Mouse (Mus musculus): ENCODE data around the gene Ddr2.

Gene Ddr2

DNA sequence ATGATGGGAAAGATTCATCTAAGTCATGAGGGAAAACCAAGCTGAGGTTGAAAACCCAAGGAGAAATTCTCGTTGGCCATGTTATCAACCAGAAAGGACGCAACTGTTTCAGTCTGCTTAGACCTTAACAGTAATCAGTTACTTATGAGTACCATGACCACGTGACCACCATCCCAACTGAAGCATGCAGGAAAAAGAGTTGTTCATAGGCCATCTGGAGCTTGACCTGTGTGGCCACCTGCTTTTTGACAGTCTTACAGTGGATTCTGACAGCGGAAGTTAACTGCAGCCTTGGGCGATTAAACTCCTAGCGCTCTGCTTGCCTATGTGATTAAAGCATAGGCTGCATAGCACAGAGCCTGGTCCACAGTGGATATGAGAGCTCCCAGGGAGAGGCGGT is 23.9 kb downstream of the Ddr2 start:
- DNase-seq = no peak

DNA sequence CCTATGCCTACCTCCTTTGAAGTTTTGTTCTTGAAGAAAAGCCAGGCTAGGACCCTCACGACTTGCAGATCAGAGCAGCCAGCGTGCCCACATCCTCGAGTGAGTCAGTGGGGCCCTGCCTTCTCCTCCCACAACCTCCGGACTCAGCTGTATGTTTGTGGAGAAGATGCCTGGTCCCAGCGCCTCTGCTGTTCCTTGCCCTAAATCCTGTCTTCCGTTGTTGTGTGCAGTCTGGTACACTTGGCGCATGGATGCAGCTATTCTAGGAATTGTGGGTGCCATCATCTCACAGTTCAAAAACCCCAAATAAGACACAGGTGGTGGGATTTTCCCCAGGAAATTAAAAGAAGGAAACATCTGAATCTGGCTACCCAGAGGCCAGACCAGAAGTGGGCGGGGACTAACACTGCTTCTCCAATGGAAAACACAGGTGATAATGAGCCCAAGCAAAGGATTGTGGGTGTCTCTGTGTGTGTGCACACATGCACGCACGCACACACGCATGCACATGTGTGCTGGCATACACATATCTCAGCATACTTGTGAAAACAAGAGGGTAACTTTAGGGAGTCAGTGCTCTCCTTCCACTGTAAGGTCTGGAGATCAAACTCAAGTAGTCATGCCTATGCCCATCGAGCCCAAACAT is 26.3 kb downstream of the Ddr2 start:
- DNase-seq = no peak

DNA sequence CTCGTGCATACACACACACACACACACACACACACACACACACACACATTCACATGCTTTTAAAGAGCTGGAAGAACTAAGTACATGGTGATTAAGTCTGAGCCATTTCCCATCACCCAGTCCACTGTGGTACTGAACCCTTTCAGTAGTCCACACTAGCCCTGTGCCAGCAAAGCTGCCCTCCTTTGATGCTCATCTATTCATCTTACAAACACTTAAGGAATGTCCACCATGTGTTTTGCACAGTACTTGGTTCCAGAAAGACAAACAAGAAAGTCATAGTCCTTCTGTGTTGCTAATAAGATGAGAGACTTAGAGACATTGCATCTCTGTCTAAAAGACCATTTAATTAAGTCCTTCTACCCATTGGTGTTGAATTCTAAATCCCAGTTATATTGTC is 29.7 kb downstream of the Ddr2 start:
- DNase-seq = no peak

DNA sequence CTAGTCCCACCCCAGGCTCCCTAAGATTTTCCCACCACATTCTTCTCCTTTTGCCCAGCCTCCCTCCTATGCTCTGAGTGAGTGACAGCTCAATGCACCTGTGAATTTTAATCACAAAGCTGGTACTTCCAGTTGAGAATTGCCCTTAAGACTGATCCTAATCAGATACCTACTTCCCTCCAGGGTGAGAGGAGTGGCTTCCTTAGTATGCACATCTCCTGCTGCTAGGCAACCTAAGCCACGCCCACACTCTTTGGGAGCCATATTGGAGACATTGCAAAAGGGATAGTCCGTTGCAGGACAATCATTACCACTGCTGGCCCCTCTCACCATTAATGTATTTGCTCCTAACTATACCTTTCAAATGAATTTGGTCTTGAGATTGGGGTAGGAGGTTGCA is 31.1 kb downstream of the Ddr2 start:
- no peak for DNase-seq

- DNase-seq = no peak
Measured at GRCm38 (mm10) chr1:170076339-170076738, 34.2 kb downstream of the Ddr2 start.

DNA sequence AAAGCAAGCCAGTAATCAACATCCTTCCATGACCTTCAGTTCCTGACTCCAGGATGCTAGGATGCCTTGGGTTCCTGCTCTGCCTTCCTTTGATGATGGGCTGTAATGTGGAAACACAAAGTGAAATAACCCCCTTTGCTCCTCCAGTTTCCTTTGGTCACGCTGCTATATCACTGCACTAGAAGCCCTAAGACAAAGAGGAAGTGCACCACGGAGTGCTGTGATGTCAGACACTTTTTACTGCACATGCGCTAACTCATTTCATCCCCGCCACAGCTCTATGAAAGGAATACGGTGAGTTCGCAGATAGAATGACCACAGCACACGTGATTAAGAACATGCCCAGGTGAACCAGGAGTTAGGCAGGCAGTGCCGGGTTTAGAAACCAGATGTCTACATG is 36.8 kb downstream of the Ddr2 start:
- DNase-seq = no peak

DNA sequence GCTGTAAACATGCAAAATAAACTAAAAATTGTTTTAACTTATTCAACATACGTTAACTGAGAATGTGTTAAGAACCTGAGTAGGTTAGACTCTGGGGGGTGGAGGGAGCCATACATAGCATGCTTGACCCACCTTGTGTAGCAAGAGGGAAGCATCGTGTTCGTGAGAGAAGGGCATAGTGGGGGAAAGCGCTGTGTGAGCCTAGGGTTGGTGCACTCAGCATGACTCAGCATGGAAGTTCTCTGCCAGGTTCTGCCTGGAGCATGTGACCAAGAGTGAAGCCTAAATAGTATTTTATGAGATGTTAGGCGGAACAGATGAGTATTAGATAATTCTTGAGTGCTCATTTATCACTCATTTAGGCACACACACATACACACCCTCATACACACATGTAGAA is 41.4 kb downstream of the Ddr2 start:
- DNase-seq = no peak

- DNase-seq = no peak
Measured at GRCm38 (mm10) chr1:170065931-170066330, 44.6 kb downstream of the Ddr2 start.

DNA sequence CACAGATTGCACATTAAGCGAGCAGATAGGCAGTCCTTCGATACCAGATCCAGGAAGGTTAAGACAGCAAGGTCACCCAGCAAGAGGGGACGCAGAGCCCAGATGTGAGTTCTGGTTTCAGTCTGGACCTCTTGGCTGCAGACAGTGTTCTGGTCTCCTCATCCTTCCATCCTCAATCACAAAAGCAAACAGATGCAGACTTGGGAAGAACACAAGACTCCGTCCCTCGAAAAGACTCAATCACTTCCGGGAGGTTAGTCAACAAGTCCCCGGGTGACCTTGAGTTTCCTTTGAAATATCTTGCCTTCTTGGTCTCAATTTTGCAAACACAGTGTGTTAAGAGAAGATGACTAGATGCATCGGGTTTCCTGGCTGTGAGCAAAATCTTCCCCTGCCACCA is 45.6 kb downstream of the Ddr2 start:
- no peak for DNase-seq

DNA sequence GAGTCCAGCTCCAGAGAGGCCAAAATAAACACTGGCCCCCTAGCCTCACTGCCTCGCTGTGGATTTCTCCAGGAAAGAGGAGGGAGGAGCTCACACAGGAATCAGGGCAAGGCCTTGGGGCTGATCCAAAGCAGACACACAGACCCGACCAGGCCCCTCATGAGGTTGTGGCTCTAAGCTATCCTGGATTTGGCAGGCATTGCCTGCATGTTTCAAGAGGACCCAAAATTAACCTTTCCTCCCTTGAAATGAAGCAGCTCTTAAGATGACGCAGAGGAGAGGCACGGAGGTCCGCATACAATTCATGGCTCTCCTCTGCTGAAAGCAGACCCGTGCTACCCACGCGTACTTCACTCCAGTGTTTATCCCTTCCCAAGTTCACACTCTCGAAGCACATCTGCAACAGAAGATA is 46.5 kb downstream of the Ddr2 start:
- DNase-seq = no peak

- no peak for DNase-seq
Measured at GRCm38 (mm10) chr1:170060214-170060613, 50.3 kb downstream of the Ddr2 start.

DNA sequence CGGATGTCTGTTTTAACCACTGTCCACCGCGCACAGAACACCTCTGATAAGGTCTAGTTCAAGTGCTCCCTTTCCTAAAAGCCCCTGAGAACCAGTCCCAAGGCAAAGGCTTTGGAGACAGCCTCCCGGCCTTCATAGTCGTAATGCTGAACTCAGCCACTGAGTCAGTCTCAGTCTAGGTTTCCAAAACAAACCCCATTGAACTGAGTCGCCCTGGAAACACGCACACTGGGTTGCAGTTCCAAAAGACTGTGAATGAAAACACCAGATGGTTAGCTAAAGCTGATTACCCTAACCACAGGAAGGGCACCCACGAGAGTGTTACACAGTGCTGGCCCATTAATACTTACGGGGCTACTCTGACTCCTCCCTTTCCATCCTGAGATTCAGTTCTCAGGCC is 51.2 kb downstream of the Ddr2 start:
- DNase-seq = no peak

DNA sequence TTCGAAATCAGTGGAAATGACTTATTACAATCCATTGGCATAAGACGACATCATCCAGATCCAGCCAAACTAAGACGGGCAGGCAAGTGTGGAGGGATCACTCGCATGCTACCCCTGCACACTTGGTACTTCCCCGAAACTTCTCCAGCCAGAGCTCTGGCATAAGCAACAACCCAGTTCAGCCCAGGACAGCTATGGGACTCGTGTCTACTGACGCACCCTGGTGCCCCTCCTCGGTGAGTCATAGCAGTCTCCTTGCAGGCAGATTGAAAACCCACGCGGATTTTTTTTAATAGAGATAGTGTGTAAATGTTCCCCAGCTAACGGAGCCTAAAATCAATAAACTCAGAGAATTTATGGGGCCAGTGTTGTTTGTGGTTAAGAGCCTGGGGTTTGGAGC is 52.5 kb downstream of the Ddr2 start:
- DNase-seq = no peak

DNA sequence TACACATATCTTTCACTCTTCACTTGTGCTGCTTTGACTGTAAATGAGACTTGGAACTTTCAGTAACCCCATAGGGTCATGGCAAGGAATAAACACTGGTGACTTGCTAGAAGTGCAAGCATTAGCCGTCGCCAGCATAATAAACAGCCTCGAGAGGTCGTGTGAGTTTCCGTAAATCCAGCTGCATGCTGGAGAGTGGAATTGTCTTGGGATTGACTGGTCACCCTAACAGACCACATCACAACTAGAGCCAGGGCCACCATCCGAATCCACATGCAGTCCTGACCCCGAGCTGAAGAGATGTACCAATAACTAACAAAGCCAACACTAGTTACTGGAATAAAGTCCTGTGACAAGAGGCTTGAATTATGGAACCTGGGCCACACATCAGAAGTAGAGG is 53.0 kb downstream of the Ddr2 start:
- DNase-seq = no peak

DNA sequence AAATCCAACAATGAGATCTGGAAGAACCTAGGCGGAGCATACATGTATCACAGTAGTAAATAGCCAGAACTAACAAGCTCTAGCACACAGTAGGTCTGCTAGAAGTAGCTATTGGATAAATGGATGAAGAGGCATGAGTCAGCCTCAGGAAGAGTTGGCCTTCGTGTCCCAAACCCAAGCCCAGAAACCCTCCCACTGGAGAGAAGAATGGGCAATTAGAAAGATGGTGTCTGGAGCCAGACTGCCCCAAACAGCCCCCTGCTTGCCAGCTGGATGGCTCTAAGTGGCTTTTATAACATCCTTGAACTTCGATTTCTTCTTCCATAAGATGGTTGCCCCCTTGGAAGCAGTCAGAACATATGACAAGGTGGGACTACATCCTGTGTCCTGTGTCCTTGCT is 53.6 kb downstream of the Ddr2 start:
- no peak for DNase-seq

GRCm38 (mm10) chr1:170056214-170056613 is 54.3 kb downstream of the Ddr2 start:
- DNase-seq = no peak

GRCm38 (mm10) chr1:170052469-170053065 is 58.0 kb downstream of the Ddr2 start:
- no peak for DNase-seq

DNA sequence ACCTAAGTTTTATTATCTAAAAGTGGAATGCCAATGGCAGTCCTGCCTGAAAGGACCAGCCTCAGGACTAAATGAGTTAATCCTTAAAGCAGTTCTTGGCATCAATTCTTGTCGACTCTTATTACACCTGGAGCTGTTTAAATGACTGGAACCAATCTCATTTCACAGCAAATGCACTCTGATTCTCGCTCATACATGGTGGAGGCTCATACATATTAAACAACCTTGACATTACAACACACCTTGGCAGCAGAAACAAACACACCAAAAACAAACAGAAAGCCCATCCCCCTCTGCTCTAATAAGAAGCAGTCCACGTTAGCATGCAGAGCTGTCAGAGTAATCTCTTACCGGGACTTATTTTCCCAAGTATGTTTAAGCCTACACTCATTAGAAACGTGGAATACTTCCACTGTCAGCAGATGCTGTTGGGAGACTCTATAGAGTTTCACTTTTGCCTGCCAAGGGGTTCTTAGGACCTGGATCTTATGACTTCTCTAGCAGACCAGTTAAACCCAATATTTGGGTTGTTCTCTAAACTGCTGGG is 58.9 kb downstream of the Ddr2 start:
- DNase-seq = no peak

- no peak for DNase-seq
Measured at GRCm38 (mm10) chr1:170048434-170048833, 62.1 kb downstream of the Ddr2 start.

DNA sequence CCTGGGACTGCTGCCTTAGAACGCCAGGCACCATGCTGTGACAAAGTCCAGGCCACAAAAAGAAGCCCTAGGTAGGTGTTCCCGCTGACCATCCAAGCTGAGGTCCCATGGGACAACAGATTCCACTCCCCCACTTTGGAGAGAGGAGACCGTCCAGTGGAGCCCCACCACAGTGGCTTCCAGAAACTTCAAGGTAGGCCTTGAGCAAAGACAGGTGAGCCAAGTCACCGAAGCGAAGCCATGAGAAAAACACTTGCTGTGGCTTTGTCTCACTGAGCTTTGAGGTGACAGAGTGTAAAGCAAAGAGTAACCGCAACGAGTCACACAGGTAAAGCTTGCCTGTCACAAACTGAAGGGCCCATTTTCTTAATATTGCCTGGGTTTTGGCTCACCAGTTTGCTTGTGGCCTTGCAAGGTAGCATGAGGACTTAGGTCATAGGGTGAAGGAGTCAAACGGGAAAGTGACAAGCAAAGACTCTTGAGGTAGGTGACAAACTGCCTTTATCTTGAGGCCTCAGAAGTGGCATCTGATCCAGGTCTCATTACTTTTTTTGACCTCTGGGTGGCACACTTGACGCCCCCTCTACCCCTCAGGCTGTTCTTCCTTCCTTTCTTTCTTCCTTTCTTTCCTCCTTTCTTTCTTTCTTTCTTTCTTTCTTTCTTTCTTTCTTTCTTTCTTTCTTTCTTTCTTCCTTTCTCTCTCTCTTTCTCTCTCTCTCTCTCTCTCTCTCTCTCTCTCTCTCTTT is 65.7 kb downstream of the Ddr2 start:
- no peak for DNase-seq

- no peak for DNase-seq
Measured at GRCm38 (mm10) chr1:170043753-170044152, 66.8 kb downstream of the Ddr2 start.

DNA sequence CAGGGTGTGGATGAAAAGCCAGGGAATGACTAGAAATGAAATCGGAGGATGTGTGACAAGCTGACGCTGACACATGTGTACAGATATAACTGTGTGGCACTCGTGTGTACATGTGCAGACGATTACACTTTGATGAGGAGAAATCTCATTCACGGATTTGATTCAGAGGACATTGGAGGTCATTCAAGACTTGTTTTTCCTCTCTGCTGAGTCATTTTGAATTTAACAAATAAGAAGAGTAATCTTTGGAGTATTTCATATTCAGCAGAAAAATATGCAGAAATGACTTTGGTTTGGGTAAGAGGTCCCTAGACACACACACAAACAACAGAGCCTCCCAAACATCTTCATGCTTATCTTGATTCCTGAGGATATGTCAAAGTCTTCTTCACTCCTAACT is 67.6 kb downstream of the Ddr2 start:
- DNase-seq = no peak

DNA sequence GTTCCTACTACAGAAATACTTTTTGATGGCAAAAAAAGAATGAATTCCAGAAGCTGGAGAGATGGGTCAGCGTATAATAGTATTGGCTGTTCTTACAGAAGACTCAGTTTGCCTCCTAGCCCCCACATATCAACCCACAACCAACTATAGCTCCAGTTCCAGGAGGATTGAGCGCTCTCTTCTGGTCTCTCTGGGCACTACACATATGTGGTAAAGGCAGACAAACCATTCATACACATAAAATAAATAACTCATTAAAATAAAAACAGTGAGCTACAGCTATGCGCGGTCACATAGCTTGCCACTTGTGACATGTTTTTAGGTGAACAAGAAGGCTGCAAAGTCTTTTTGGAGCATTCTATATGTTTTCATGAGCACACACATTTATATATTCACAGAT is 71.2 kb downstream of the Ddr2 start:
- no peak for DNase-seq

DNA sequence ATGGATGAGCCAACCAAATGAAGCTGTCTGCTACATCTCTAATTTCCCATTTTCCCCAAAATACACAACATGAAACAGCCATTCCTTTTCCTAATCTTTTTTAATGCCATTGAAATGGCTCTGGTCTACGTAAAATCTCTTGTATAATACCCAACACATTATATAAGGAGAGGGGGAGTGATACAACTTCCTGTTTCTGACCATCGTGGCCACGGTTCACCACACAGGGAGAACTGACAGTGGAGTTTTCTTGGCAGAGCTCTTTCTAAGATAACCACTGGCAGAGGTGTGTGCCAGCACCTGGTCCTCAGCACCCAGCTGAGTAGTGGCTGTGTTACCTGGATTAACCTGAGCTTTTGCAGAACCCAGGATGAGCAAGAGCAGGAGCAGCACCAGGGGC is 75.0 kb downstream of the Ddr2 start:
- no peak for DNase-seq
